Mouse (Mus musculus): ENCODE results near the gene Itgb3. TPM values are rescaled to one million over a fixed set of nuclear protein-coding genes. Genes with fewer than 3 reads are reported as not detected.

Itgb3 gene
- polyA plus RNA-seq, 1 experiment from 2014 or later: 25.3 TPM

- ChIA-PET POLR2A (no interaction called here), CTCF (interaction anchor here (2.1 kb wide), 1 partner anchor 12 kb away, joined by 7 read pairs; no protein-coding TSS in a partner anchor)
- H3K27me3 ChIP-seq: no peaks in the 10 kb centered on the region
- in situ Hi-C loops (cut with MboI; ENCODE audit: low pct_unique_long_range_greater_than_20kb): no loop called here
- DNase-seq (ENCODE audit: low read depth, low spot score): no peak
- no peak for ATAC-seq
- TF ChIP-seq CTCF (IDR thresholded peaks at IDR 0.05): no peak
Measured at GRCm38 (mm10) chr11:104572091-104572490, 35.7 kb upstream of the Itgb3 start.

- POLR2A ChIA-PET: no interaction called here
- in situ Hi-C loops (cut with MboI; ENCODE audit: low pct_unique_long_range_greater_than_20kb): no loop called here
Measured at GRCm38 (mm10) chr11:104572566-104572965, 35.2 kb upstream of the Itgb3 start.

GRCm38 (mm10) chr11:104576772-104577612, 30.8 kb upstream of the Itgb3 start:
- H3K27me3 ChIP-seq: no peaks in the 10 kb centered on the region
- no peak for ATAC-seq
- ChIA-PET POLR2A (no interaction called here), CTCF (interaction anchor here (1.9 kb wide), 1 partner anchor 13 kb away, joined by 5 read pairs; no protein-coding TSS in a partner anchor)
- in situ Hi-C loops (cut with MboI; ENCODE audit: low pct_unique_long_range_greater_than_20kb): loop anchor here (25.0 kb wide), 1 partner anchor 410 kb away; no protein-coding TSS in a partner anchor
- no peak for TF ChIP-seq CTCF (IDR thresholded peaks at IDR 0.05)
- DNase-seq (ENCODE audit: low read depth, low spot score): no peak

More at GRCm38 (mm10) chr11:104572566-104572965, 35.2 kb upstream of the Itgb3 start:
- no peaks in the 10 kb centered on the region for H3K27me3 ChIP-seq
- no peak for TF ChIP-seq CTCF (IDR thresholded peaks at IDR 0.05)
- CTCF ChIA-PET: interaction anchor here (2.1 kb wide), 1 partner anchor 12 kb away, joined by 7 read pairs; no protein-coding TSS in a partner anchor
- DNase-seq (ENCODE audit: low read depth, low spot score) (no peak), ATAC-seq (no peak)

GRCm38 (mm10) chr11:104578074-104578473, 29.7 kb upstream of the Itgb3 start:
- CTCF ChIA-PET: interaction anchor here (1.9 kb wide), 1 partner anchor 12 kb away, joined by 5 read pairs; no protein-coding TSS in a partner anchor
- H3K27me3 ChIP-seq: no peaks in the 10 kb centered on the region
- in situ Hi-C loops (cut with MboI; ENCODE audit: low pct_unique_long_range_greater_than_20kb): loop anchor here (25.0 kb wide), 1 partner anchor 409 kb away; no protein-coding TSS in a partner anchor
- no peak for DNase-seq (ENCODE audit: low read depth, low spot score)
- no peak for TF ChIP-seq CTCF (IDR thresholded peaks at IDR 0.05)
- POLR2A ChIA-PET: interaction anchor here (0.7 kb wide), 1 partner anchor 53 kb away, joined by 4 read pairs; no protein-coding TSS in a partner anchor
- no peak for ATAC-seq

- no peaks in the 10 kb centered on the region for H3K27me3 ChIP-seq
- ChIA-PET POLR2A (no interaction called here), CTCF (no interaction called here)
- DNase-seq (ENCODE audit: low read depth, low spot score): no peak
- no peak for TF ChIP-seq CTCF (IDR thresholded peaks at IDR 0.05)
- no peak for ATAC-seq
- in situ Hi-C loops (cut with MboI; ENCODE audit: low pct_unique_long_range_greater_than_20kb): loop anchor here (25.0 kb wide), 1 partner anchor 408 kb away; no protein-coding TSS in a partner anchor
Measured at GRCm38 (mm10) chr11:104579084-104579483, 28.7 kb upstream of the Itgb3 start.

GRCm38 (mm10) chr11:104579575-104579974, 28.2 kb upstream of the Itgb3 start:
- in situ Hi-C loops (cut with MboI; ENCODE audit: low pct_unique_long_range_greater_than_20kb): loop anchor here (25.0 kb wide), 1 partner anchor 408 kb away; no protein-coding TSS in a partner anchor
- no peaks in the 10 kb centered on the region for H3K27me3 ChIP-seq
- ATAC-seq (no peak), DNase-seq (ENCODE audit: low read depth, low spot score) (no peak)
- ChIA-PET POLR2A (no interaction called here), CTCF (interaction anchor here (1.6 kb wide), 1 partner anchor 10 kb away, joined by 7 read pairs; no protein-coding TSS in a partner anchor)
- TF ChIP-seq CTCF (IDR thresholded peaks at IDR 0.05): no peak

GRCm38 (mm10) chr11:104580091-104580490, 27.7 kb upstream of the Itgb3 start:
- TF ChIP-seq CTCF (IDR thresholded peaks at IDR 0.05): no peak
- no peaks in the 10 kb centered on the region for H3K27me3 ChIP-seq
- CTCF ChIA-PET: interaction anchor here (1.6 kb wide), 1 partner anchor 10 kb away, joined by 7 read pairs; no protein-coding TSS in a partner anchor
- ATAC-seq (no peak), DNase-seq (ENCODE audit: low read depth, low spot score) (no peak)
- in situ Hi-C loops (cut with MboI; ENCODE audit: low pct_unique_long_range_greater_than_20kb): loop anchor here (25.0 kb wide), 1 partner anchor 407 kb away; no protein-coding TSS in a partner anchor
- POLR2A ChIA-PET: no interaction called here

GRCm38 (mm10) chr11:104580606-104581005, 27.2 kb upstream of the Itgb3 start:
- no peak for TF ChIP-seq CTCF (IDR thresholded peaks at IDR 0.05)
- ATAC-seq (no peak), DNase-seq (ENCODE audit: low read depth, low spot score) (no peak)
- ChIA-PET POLR2A (no interaction called here), CTCF (interaction anchor here (1.6 kb wide), 1 partner anchor 9 kb away, joined by 7 read pairs; no protein-coding TSS in a partner anchor)
- no peaks in the 10 kb centered on the region for H3K27me3 ChIP-seq
- in situ Hi-C loops (cut with MboI; ENCODE audit: low pct_unique_long_range_greater_than_20kb): loop anchor here (25.0 kb wide), 1 partner anchor 407 kb away; no protein-coding TSS in a partner anchor

GRCm38 (mm10) chr11:104581446-104582307, 26.1 kb upstream of the Itgb3 start:
- no peak for ATAC-seq
- ChIA-PET POLR2A (interaction anchor here (0.6 to 0.7 kb wide), 2 partner anchors 106 to 574 kb away, joined by 4 to 6 read pairs; no protein-coding TSS in a partner anchor), CTCF (interaction anchor here (1.0 to 1.2 kb wide), 2 partner anchors 8 to 24 kb away, joined by 3 to 5 read pairs; no protein-coding TSS in a partner anchor)
- no peaks in the 10 kb centered on the region for H3K27me3 ChIP-seq
- no peak for TF ChIP-seq CTCF (IDR thresholded peaks at IDR 0.05)
- DNase-seq (ENCODE audit: low read depth, low spot score): no peak
- in situ Hi-C loops (cut with MboI; ENCODE audit: low pct_unique_long_range_greater_than_20kb): loop anchor here (25.0 kb wide), 1 partner anchor 406 kb away; no protein-coding TSS in a partner anchor

- ChIA-PET POLR2A (interaction anchor here (0.6 kb wide), 1 partner anchor 106 kb away, joined by 4 read pairs; no protein-coding TSS in a partner anchor), CTCF (interaction anchor here (1.0 to 1.2 kb wide), 2 partner anchors 8 to 25 kb away, joined by 3 to 5 read pairs; no protein-coding TSS in a partner anchor)
- TF ChIP-seq CTCF (IDR thresholded peaks at IDR 0.05): no peak
- in situ Hi-C loops (cut with MboI; ENCODE audit: low pct_unique_long_range_greater_than_20kb): loop anchor here (25.0 kb wide), 1 partner anchor 405 kb away; no protein-coding TSS in a partner anchor
- DNase-seq (ENCODE audit: low read depth, low spot score) (no peak), ATAC-seq (no peak)
- H3K27me3 ChIP-seq: no peaks in the 10 kb centered on the region
Measured at GRCm38 (mm10) chr11:104582308-104582606, 25.5 kb upstream of the Itgb3 start.
